Mouse (Mus musculus) spleen, adult 12 weeks (tissue): ENCODE measurements around the gene Klhl3.

Experiments
- DNase-seq: peaks from one replicate; pipeline ENCODE4 v3.0.0; 2022; ENCODE audit warnings: low spot score

The Klhl3 gene

GRCm38 (mm10) chr13:58066496-58067389 is 46.6 kb downstream of the Klhl3 start:
- DNase-seq, result no peak

DNA sequence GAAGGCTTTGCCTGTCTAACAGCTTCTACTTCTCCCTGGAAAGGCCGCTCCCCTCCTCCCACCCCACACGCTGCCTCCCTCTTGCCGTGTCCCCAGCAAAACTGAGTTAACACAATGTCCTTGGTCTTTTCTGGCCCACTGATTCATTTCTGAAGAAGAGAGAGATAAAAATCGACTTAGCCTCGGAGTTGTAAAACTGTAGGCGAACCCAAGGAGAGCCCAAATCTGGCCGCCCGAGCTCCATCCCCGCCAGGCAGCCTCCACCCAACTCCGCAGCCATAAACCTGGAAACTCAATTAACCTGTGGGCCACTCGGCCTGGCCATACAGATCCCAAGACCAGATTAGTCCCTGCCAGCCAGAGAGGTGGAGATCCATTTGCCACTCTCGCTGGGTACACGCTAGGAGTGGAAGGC is 47.3 kb downstream of the Klhl3 start:
- no peak for DNase-seq

- no peak for DNase-seq
Observed at GRCm38 (mm10) chr13:58065316-58065715, 48.1 kb downstream of the Klhl3 start.

- DNase-seq, result no peak
Observed at GRCm38 (mm10) chr13:58057953-58058870, 55.2 kb downstream of the Klhl3 start.

- DNase-seq, result no peak
Observed at GRCm38 (mm10) chr13:58056618-58057017, 56.8 kb downstream of the Klhl3 start.

GRCm38 (mm10) chr13:58053628-58054027 is 59.8 kb downstream of the Klhl3 start:
- no peak for DNase-seq

DNA sequence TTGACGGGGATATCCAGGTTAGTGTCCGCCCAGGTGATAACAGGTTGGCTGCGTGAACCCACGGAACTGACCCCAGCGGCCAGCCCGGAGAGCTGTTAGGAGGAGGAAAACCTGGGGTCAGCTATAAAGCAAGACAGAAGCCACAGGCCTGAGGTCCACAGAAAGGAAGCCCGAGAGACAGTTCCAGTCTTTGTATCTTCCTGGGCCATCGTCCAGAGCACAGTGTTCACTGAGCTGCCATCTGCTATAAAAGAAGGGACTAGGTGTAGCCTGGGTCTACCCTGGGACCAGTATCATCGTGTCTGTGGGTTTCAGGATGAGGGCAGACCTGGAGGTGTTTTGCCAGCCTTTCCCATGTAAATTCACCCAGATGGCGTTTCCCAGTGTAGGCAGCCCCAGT is 61.7 kb downstream of the Klhl3 start:
- DNase-seq, result no peak

- DNase-seq, result no peak
Observed at GRCm38 (mm10) chr13:58051251-58051650, 62.1 kb downstream of the Klhl3 start.

DNA sequence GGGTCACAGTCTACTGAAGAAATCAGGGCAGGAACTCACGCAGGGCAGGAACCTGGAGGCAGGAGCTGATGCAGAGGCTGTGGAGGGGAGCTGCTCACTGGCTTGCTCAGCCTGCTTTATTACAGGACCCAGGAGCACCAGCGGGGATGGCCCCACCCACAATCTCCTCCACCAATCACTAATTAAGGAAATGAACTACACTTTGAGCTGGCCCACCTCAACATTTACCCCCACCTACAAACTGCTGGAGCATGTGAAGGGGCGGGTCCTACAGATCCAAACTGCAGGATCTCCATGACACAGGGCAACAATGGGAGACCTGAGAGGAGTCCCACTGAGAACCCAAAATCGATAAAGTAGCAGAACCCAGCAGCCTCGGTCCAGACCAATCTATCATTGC is 64.3 kb downstream of the Klhl3 start:
- DNase-seq, result no peak

- DNase-seq, result no peak
Observed at GRCm38 (mm10) chr13:58048076-58048475, 65.3 kb downstream of the Klhl3 start.

GRCm38 (mm10) chr13:58046178-58046577 is 67.2 kb downstream of the Klhl3 start:
- no peak for DNase-seq

GRCm38 (mm10) chr13:58045278-58045677 is 68.1 kb downstream of the Klhl3 start:
- DNase-seq, result no peak

DNA sequence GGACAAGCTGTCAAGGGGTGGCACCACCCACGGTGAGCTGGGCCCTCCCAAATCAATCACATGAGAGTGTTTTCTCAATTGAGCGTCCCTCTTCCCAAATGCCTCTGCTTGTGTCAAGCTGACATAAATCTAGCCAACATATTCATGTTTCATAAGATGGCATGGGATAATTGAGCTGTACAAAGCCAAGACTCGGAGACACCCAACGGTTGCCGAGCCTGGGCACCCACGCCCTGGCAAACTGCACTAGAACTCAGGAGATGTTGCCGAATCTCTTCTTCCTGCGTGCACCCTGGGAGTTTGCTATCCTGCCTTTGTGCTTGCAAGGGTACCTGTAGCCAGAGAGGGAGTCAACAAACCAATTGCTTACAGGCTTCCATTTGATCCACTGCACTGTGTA is 70.1 kb downstream of the Klhl3 start:
- no peak for DNase-seq

GRCm38 (mm10) chr13:58040112-58040511 is 73.3 kb downstream of the Klhl3 start:
- DNase-seq, result no peak

GRCm38 (mm10) chr13:58037506-58037905 is 75.9 kb downstream of the Klhl3 start:
- no peak for DNase-seq

- no peak for DNase-seq
Observed at GRCm38 (mm10) chr13:58035470-58036156, 77.8 kb downstream of the Klhl3 start.

DNA sequence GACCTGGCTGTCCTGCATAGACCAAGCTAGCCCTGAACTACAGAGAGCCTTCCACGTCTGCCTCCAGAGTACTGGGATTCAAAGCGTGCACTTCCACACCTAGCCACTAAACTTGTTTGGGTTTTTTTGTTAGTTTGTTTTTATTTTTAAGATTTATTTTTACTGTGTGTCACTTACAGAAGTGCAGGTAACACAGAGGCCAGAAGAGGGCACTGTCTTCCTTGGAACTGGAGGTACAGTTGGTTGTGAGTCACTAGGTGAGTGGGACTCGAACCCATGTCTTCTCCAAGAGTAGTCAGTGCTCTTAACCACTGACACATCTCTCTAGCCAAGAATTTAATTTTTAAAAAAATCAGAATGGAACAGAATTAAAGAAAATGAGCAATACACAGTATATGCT is 78.4 kb downstream of the Klhl3 start:
- no peak for DNase-seq

- no peak for DNase-seq
Observed at GRCm38 (mm10) chr13:58034507-58034906, 78.9 kb downstream of the Klhl3 start.

DNA sequence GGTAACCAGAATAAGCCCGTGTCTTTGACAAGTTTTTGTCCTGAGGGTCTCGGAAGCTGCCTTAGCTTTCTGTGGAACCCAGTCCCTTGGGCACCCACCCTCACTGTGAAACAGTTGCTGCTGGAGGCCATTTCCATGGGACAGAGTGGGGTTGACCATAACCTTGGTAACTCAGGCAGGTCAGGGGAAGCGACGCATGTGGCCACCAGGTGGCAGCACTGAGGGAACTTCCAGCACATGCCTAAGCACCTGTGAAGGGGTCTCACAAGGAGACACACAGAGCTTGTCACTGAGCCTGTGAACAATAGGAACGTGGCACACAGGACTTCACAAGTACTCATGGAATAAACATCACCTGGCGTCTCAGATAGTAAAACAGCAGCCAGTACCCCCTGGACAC is 81.6 kb downstream of the Klhl3 start:
- peak; percentile 14 for DNase-seq

DNA sequence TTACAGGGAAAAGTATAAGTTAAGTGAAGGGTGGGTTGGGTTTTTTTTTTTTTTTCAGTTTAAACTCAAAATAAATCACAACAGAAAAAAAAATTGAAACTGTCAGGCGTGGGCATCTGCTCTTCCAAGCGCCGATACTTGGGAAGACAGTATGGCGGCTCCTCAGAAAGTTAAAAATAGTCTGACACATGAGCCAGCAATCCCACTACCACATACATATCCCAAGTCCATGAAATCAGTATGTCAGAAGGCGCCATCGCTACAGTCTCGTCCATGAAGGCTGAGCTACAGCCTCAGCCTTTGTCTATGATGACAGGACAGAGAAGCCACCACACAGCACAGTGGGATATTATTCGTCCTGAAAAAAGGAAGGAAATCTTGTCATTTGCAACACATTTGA is 86.3 kb downstream of the Klhl3 start:
- no peak for DNase-seq

- no peak for DNase-seq
Observed at GRCm38 (mm10) chr13:58025701-58026414, 87.5 kb downstream of the Klhl3 start.
